Comparison of ENCODE assay signal across 9 mouse cellular contexts in the genomic region with DNA sequence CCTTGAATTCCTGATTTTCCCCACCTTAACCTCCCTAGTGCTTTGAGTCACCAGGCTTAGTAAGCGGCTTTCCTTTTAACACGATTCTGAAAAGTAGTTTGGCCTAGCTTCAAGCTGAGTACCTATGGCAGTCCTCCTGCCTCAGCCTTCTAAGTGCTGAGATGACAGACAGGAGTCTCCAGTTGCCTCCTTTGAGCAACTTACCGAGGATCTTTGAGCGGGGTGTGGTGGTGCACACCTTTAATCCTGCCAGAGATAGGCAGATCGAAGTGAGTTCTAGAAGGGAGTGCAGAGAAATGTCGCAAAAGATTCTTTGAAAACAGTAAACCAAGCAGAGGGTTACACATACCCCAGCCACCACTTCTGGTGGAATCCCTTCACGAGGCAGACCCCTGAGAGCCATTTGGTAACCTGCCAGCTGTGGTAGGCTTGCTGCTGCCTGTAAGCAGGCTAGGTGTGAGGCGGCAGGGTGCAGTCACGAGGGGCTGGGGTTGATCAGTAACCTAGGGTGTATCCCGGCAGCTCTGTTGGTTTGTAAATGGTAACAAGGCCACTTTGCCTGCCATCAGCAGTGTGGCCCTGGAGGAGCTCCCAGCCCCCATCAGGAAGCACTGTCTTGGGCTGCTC. TPM values are rescaled to one million over a fixed set of nuclear protein-coding genes. Genes with fewer than 3 reads are reported as not detected.
A peak's percentile ranks its signal among the peaks of the same experiment; 100 is the strongest.
DNase-seq lines count a peak whose midpoint lies in the region; ATAC-seq and TF ChIP-seq lines count a peak whose summit lies in the region.
"Had no signal": no experiment of that assay in that cellular context is flagged by ENCODE, and none has a peak within 500 bp of the region (broad histone marks: within the 10 kb centered on the region; RNA-seq: fewer than 3 reads in every experiment).

No protein-coding gene starts in this region.

- no peaks in the 10 kb centered on the region for H3K27me3 ChIP-seq in thymus, adult 2 months (ENCODE audit: control insufficient read depth, insufficient read depth, low read length)
- H3K27me3 ChIP-seq in hindbrain, embryonic 13.5 days = no peaks in the 10 kb centered on the region
- H3K27me3 ChIP-seq in liver, adult 2 months (ENCODE audit: control insufficient read depth, insufficient read depth, low read length) = no peaks in the 10 kb centered on the region
- H3K27me3 ChIP-seq in neural tube, embryonic 15.5 days (replicated peaks) = no peaks in the 10 kb centered on the region

- no peak for TF ChIP-seq POLR2A in thymus, adult 2 months (IDR thresholded peaks at IDR 0.05; ENCODE audit: control insufficient read depth, extremely low read depth, insufficient read depth, low read length, poor library complexity)
- TF ChIP-seq POLR2A in liver, adult 2 months (IDR thresholded peaks at IDR 0.05; ENCODE audit: extremely low read depth, insufficient read depth, low read length) = no peak

- peak overlapping the region; percentile 99 for H3K9ac ChIP-seq in hindbrain, embryonic 13.5 days
- peak overlapping the region; percentile 96 for H3K9ac ChIP-seq in liver, adult 2 months (ENCODE audit: low read depth, low read length)
- H3K9ac ChIP-seq in neural tube, embryonic 15.5 days (replicated peaks) = peak overlapping the region; percentile 99

- ATAC-seq in hindbrain, embryonic 13.5 days (ENCODE audit: low FRiP score) = no peak
- no peak for ATAC-seq in neural tube, embryonic 15.5 days (ENCODE audit: low FRiP score)

- peaks cover 32% of the 10 kb centered on the region for H3K36me3 ChIP-seq in thymus, adult 2 months (ENCODE audit: control insufficient read depth, insufficient read depth, low read length)
- peaks cover 38% of the 10 kb centered on the region for H3K36me3 ChIP-seq in hindbrain, embryonic 13.5 days
- H3K36me3 ChIP-seq in liver, adult 2 months (ENCODE audit: control insufficient read depth, insufficient read depth, low read length) = peaks cover 15% of the 10 kb centered on the region
- peaks cover 28% of the 10 kb centered on the region for H3K36me3 ChIP-seq in neural tube, embryonic 15.5 days

- no peaks in the 10 kb centered on the region for H3K9me3 ChIP-seq in hindbrain, embryonic 13.5 days
- H3K9me3 ChIP-seq in neural tube, embryonic 15.5 days (replicated peaks) = no peaks in the 10 kb centered on the region

- DNase-seq in thymus, adult 2 months = peak; percentile 34
- DNase-seq in thymus, postnatal 0 days (ENCODE audit: low spot score) = no peak
- DNase-seq in cerebellum, adult 9-11 months = peak; percentile 79
- DNase-seq in liver, adult 2 months (ENCODE audit: extremely low read depth, low read depth, low spot score) = peak; percentile 91
- no peak for DNase-seq in right cerebral cortex, postnatal 14 days
- no peak for DNase-seq in layer of hippocampus, adult 9-10 months (ENCODE audit: low spot score)

- peaks cover 60% of the 10 kb centered on the region for H3K4me1 ChIP-seq in thymus, adult 2 months (replicated peaks; ENCODE audit: control insufficient read depth, insufficient read depth, low read length)
- H3K4me1 ChIP-seq in hindbrain, embryonic 13.5 days (replicated peaks) = peaks cover 79% of the 10 kb centered on the region
- peaks cover 30% of the 10 kb centered on the region for H3K4me1 ChIP-seq in liver, adult 2 months (ENCODE audit: control insufficient read depth, insufficient read depth, low read length)
- H3K4me1 ChIP-seq in neural tube, embryonic 15.5 days = peaks cover 77% of the 10 kb centered on the region

- no peak for TF ChIP-seq CTCF in thymus, adult 2 months (IDR thresholded peaks at IDR 0.05; ENCODE audit: borderline replicate concordance, control insufficient read depth, extremely low read depth, insufficient read depth, low read length, poor library complexity)
- TF ChIP-seq CTCF in liver, adult 2 months (IDR thresholded peaks at IDR 0.05; ENCODE audit: low read depth, low read length) = no peak

- under 1% methylated on average over 10 of the region's 10 CpGs for WGBS in thymus, adult 2 months
- WGBS in hindbrain, embryonic 13.5 days = 3% methylated on average over 10 of the region's 10 CpGs
- whole genome bisulfite sequencing in liver, adult 2 months = 1% methylated on average over 10 of the region's 10 CpGs
- WGBS in neural tube, embryonic 15.5 days = 2% methylated on average over 10 of the region's 10 CpGs

- H3K4me3 ChIP-seq in thymus, adult 2 months (ENCODE audit: control insufficient read depth, insufficient read depth, low read length) = peak overlapping the region; percentile 90
- H3K4me3 ChIP-seq in hindbrain, embryonic 13.5 days = peak overlapping the region; percentile 100
- peak overlapping the region; percentile 86 for H3K4me3 ChIP-seq in liver, adult 2 months (ENCODE audit: insufficient read depth, low read depth, low read length)
- peak overlapping the region; percentile 92 for H3K4me3 ChIP-seq in neural tube, embryonic 15.5 days (replicated peaks)

- peaks cover 42% of the 10 kb centered on the region for H3K79me2 ChIP-seq in liver, adult 2 months (ENCODE audit: control insufficient read depth, insufficient read depth, low read length)

- peak overlapping the region; percentile 95 for H3K27ac ChIP-seq in thymus, adult 2 months (ENCODE audit: control insufficient read depth, insufficient read depth, low read length)
- H3K27ac ChIP-seq in hindbrain, embryonic 13.5 days = peak overlapping the region; percentile 100
- H3K27ac ChIP-seq in liver, adult 2 months (replicated peaks; ENCODE audit: insufficient read depth, low read depth, low read length) = peak overlapping the region; percentile 90
- peak overlapping the region; percentile 100 for H3K27ac ChIP-seq in neural tube, embryonic 15.5 days (replicated peaks)

- H3K4me2 ChIP-seq in hindbrain, embryonic 13.5 days = peak overlapping the region; percentile 95
- peak overlapping the region; percentile 92 for H3K4me2 ChIP-seq in neural tube, embryonic 15.5 days

RNA-seq across cellular contexts. Expression of gene Ptbp1, which starts 1.4 kb away (rescaled TPM):
- polyA plus RNA-seq in thymus, adult 2 months (2012; rRNA removed) = 583 and 703 TPM in 2 replicates
- polyA plus RNA-seq in thymus, postnatal 0 days (2015; fragmentation: Nextera tagmentation; extraction: Ambion mirVana) = 217 and 246 TPM in 2 replicates
- 84.7 and 86.0 TPM in 2 replicates for polyA plus RNA-seq in hindbrain, embryonic 13.5 days (2015; fragmentation: Nextera tagmentation; extraction: Ambion mirVana)
- 43.9 and 86.1 TPM in 2 replicates for total RNA-seq in liver, adult 2 months (2014; rRNA removed)
- 77.6 and 103 TPM in 2 replicates for polyA plus RNA-seq in liver, adult 2 months (2012; rRNA removed)
- 55.8 and 121 TPM in 2 replicates for polyA plus RNA-seq in neural tube, embryonic 15.5 days (2015; fragmentation: Nextera tagmentation; extraction: Ambion mirVana)

RNA-seq across cellular contexts. Expression of gene Prtn3, which starts 18.6 kb away (rescaled TPM):
- 5.3 and 9.2 TPM in 2 replicates for polyA plus RNA-seq in thymus, adult 2 months (2012; rRNA removed)
- polyA plus RNA-seq in thymus, postnatal 0 days (2015; fragmentation: Nextera tagmentation; extraction: Ambion mirVana) = 1.7 TPM in 2 replicates
- polyA plus RNA-seq in hindbrain, embryonic 13.5 days (2015; fragmentation: Nextera tagmentation; extraction: Ambion mirVana) = 13.9 and 15.6 TPM in 2 replicates
- total RNA-seq in liver, adult 2 months (2014; rRNA removed) = 0.40 TPM in 1 of 2 replicates, not detected in the other
- polyA plus RNA-seq in liver, adult 2 months (2012; rRNA removed) = 0.20 and 1.1 TPM in 2 replicates
- 9.0 and 9.5 TPM in 2 replicates for polyA plus RNA-seq in neural tube, embryonic 15.5 days (2015; fragmentation: Nextera tagmentation; extraction: Ambion mirVana)

RNA-seq across cellular contexts. Expression of gene Plppr3, which starts 18.8 kb away (rescaled TPM):
- 1.1 and 1.9 TPM in 2 replicates for polyA plus RNA-seq in thymus, adult 2 months (2012; rRNA removed)
- 3.3 and 3.4 TPM in 2 replicates for polyA plus RNA-seq in thymus, postnatal 0 days (2015; fragmentation: Nextera tagmentation; extraction: Ambion mirVana)
- 396 and 407 TPM in 2 replicates for polyA plus RNA-seq in hindbrain, embryonic 13.5 days (2015; fragmentation: Nextera tagmentation; extraction: Ambion mirVana)
- total RNA-seq in liver, adult 2 months (2014; rRNA removed) = under 0.01 TPM in 1 of 2 replicates, not detected in the other
- polyA plus RNA-seq in liver, adult 2 months (2012; rRNA removed) = 0.38 and 0.47 TPM in 2 replicates
- 316 and 385 TPM in 2 replicates for polyA plus RNA-seq in neural tube, embryonic 15.5 days (2015; fragmentation: Nextera tagmentation; extraction: Ambion mirVana)

RNA-seq across cellular contexts. Expression of gene Elane, which starts 30.4 kb away (rescaled TPM):
- polyA plus RNA-seq in thymus, adult 2 months (2012; rRNA removed) = 3.7 and 8.9 TPM in 2 replicates
- polyA plus RNA-seq in thymus, postnatal 0 days (2015; fragmentation: Nextera tagmentation; extraction: Ambion mirVana) = 0.30 and 0.74 TPM in 2 replicates
- 0.34 TPM in 1 of 2 replicates, not detected in the other for polyA plus RNA-seq in hindbrain, embryonic 13.5 days (2015; fragmentation: Nextera tagmentation; extraction: Ambion mirVana)
- 0.20 TPM in 1 of 2 replicates, not detected in the other for total RNA-seq in liver, adult 2 months (2014; rRNA removed)
- 0.12 and 0.15 TPM in 2 replicates for polyA plus RNA-seq in liver, adult 2 months (2012; rRNA removed)
- polyA plus RNA-seq in neural tube, embryonic 15.5 days (2015; fragmentation: Nextera tagmentation; extraction: Ambion mirVana) = 0.31 and 0.50 TPM in 2 replicates

RNA-seq across cellular contexts. Expression of gene Misp, which starts 34.9 kb away (rescaled TPM):
- polyA plus RNA-seq in thymus, adult 2 months (2012; rRNA removed) = 6.6 and 6.8 TPM in 2 replicates
- 7.5 and 10.5 TPM in 2 replicates for polyA plus RNA-seq in thymus, postnatal 0 days (2015; fragmentation: Nextera tagmentation; extraction: Ambion mirVana)
- polyA plus RNA-seq in hindbrain, embryonic 13.5 days (2015; fragmentation: Nextera tagmentation; extraction: Ambion mirVana) = 0.84 and 1.0 TPM in 2 replicates
- total RNA-seq in liver, adult 2 months (2014; rRNA removed) = 0.18 and 0.40 TPM in 2 replicates
- 0.16 and 0.51 TPM in 2 replicates for polyA plus RNA-seq in liver, adult 2 months (2012; rRNA removed)
- 0.33 and 11.5 TPM in 2 replicates for polyA plus RNA-seq in neural tube, embryonic 15.5 days (2015; fragmentation: Nextera tagmentation; extraction: Ambion mirVana)
- total RNA-seq: hematopoietic stem cell, adult 5-6 weeks had no signal

Comparison
In these comparisons a context has a peak if more than half of its experiments do, and no peak if none do; other contexts are left out.
1. DNase-seq: peak in thymus, adult 2 months (single experiment), cerebellum, adult 9-11 months (single experiment) and liver, adult 2 months (single experiment); none in thymus, postnatal 0 days (single experiment), right cerebral cortex, postnatal 14 days (single experiment) and layer of hippocampus, adult 9-10 months (single experiment).
2. RNA of gene Plppr3, which starts 18.8 kb away (polyA plus RNA-seq): 396 to 407 TPM in hindbrain, embryonic 13.5 days and 316 to 385 TPM in neural tube, embryonic 15.5 days; 3.3 to 3.4 TPM in thymus, postnatal 0 days, 1.1 to 1.9 TPM in thymus, adult 2 months and 0.38 to 0.47 TPM in liver, adult 2 months; every median in the first group is over 10 times any median in the second.
3. Peak in every context shown above with its lines, with median percentiles within 50 percentile points of each other: H3K27ac ChIP-seq, H3K4me3 ChIP-seq and H3K9ac ChIP-seq.